Mouse (Mus musculus): Measurements from ENCODE around the gene Mafk. TPM values are rescaled to one million over a fixed set of nuclear protein-coding genes. Genes with fewer than 3 reads are reported as not detected.

Mafk gene
- total and polyA plus RNA-seq, 2 experiments = 7.0 to 12.5 TPM

DNA sequence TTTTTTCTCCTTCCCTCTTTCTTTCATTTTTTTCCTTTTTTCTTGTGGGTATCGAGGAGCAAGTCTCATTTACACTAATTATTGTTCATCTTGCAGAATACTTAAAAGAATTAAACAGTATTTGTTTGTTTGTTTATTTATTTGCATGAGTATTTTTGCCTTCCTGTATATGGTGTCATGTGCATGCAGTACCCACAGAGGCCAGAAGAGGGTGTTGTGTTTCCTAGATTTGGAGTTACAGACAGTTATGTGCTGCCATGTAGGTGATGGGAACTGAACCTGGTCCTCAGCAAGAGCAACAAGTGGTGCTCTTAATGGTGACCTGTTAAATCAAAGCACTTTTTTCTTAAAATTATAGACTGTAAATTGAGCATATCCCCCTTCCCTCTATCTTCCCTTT lies 36.3 kb downstream of the Mafk start:
- H3K4me1 ChIP-seq (ENCODE audit: control insufficient read depth, insufficient read depth, low read length) = peaks cover 14% of the 10 kb centered on the region
- peak; percentile 12; the same call in 1 of the 2 replicates for TF ChIP-seq CTCF (IDR thresholded peaks at IDR 0.05; ENCODE audit: low read depth, low read length)
- TF ChIP-seq POLR2A (IDR thresholded peaks at IDR 0.05; ENCODE audit: extremely low read depth, insufficient read depth, low read length) = no peak
- H3K79me2 ChIP-seq (ENCODE audit: control insufficient read depth, insufficient read depth, low read length) = peaks cover 14% of the 10 kb centered on the region; the same call in 1 of the 2 replicates
- no peak overlapping the region for H3K4me3 ChIP-seq (ENCODE audit: insufficient read depth, low read depth, low read length)
- WGBS = 97% methylated on average over 1 of the region's 1 CpGs
- no peak for DNase-seq (ENCODE audit: extremely low read depth, low read depth, low spot score)
- H3K27ac ChIP-seq (replicated peaks; ENCODE audit: insufficient read depth, low read depth, low read length) = no peak overlapping the region
- H3K9ac ChIP-seq (ENCODE audit: low read depth, low read length) = no peak overlapping the region
- no peaks in the 10 kb centered on the region for H3K36me3 ChIP-seq (ENCODE audit: control insufficient read depth, insufficient read depth, low read length)
- no peaks in the 10 kb centered on the region for H3K27me3 ChIP-seq (ENCODE audit: control insufficient read depth, insufficient read depth, low read length)

DNA sequence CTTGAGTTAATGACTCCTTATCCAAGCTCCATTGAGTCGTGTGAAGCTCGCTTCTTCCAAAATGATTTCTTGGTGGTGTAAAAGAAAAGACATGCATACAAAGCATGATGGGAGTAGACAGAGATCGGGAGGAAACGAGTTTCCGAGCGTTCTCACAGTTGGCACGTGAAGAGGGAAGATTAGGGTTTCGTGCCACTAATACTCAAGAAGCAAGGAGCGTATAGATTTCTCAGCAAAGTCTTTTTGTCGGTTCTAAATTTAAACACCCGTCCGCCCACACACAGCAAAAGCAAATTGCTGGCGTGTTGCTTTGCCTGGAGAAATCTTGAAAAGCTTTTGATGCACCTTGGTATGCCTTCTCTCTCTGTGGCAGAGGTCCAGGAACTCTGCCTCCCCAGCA lies 38.1 kb downstream of the Mafk start:
- TF ChIP-seq CTCF (IDR thresholded peaks at IDR 0.05; ENCODE audit: low read depth, low read length) (no peak), POLR2A (IDR thresholded peaks at IDR 0.05; ENCODE audit: extremely low read depth, insufficient read depth, low read length) (no peak)
- 77% methylated on average over 13 of the region's 13 CpGs for WGBS
- H3K4me1 ChIP-seq (ENCODE audit: control insufficient read depth, insufficient read depth, low read length) = peaks cover 8% of the 10 kb centered on the region

DNA sequence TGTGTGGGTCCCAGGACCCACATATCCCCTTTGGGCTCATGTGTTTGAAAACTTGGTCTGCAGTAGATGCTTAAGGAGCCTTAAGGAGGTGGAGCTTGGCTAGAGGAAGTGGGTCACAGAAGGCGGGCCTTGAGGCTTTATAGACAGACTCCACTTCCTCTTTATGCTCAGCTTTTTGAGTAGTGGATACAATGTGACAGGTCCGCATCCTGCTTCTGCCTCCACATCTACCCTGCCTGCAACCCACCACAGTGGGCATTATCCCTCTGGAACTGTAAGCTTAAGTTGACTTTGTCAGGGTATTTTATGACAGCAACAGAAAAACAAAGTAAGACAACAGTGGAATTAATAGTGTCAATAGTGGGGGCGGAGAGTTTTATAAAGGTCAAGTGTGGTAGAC lies 39.4 kb downstream of the Mafk start:
- peaks cover 4% of the 10 kb centered on the region for H3K4me1 ChIP-seq (ENCODE audit: control insufficient read depth, insufficient read depth, low read length)
- H3K4me3 ChIP-seq (ENCODE audit: insufficient read depth, low read depth, low read length) = no peak overlapping the region
- peaks cover 8% of the 10 kb centered on the region; the same call in 1 of the 2 replicates for H3K79me2 ChIP-seq (ENCODE audit: control insufficient read depth, insufficient read depth, low read length)
- H3K27me3 ChIP-seq (ENCODE audit: control insufficient read depth, insufficient read depth, low read length) = no peaks in the 10 kb centered on the region
- no peak for TF ChIP-seq POLR2A (IDR thresholded peaks at IDR 0.05; ENCODE audit: extremely low read depth, insufficient read depth, low read length)
- no peak for TF ChIP-seq CTCF (IDR thresholded peaks at IDR 0.05; ENCODE audit: low read depth, low read length)
- no peak overlapping the region for H3K27ac ChIP-seq (replicated peaks; ENCODE audit: insufficient read depth, low read depth, low read length)
- WGBS = 86% methylated on average over 3 of the region's 3 CpGs
- no peaks in the 10 kb centered on the region for H3K36me3 ChIP-seq (ENCODE audit: control insufficient read depth, insufficient read depth, low read length)
- DNase-seq (ENCODE audit: extremely low read depth, low read depth, low spot score) = no peak
- H3K9ac ChIP-seq (ENCODE audit: low read depth, low read length) = no peak overlapping the region

More for the DNA sequence above, 38.1 kb downstream of the Mafk start:
- H3K27ac ChIP-seq (replicated peaks; ENCODE audit: insufficient read depth, low read depth, low read length) = no peak overlapping the region
- peaks cover 14% of the 10 kb centered on the region; the same call in 1 of the 2 replicates for H3K79me2 ChIP-seq (ENCODE audit: control insufficient read depth, insufficient read depth, low read length)
- H3K27me3 ChIP-seq (ENCODE audit: control insufficient read depth, insufficient read depth, low read length) = no peaks in the 10 kb centered on the region
- DNase-seq (ENCODE audit: extremely low read depth, low read depth, low spot score) = no peak
- H3K36me3 ChIP-seq (ENCODE audit: control insufficient read depth, insufficient read depth, low read length) = no peaks in the 10 kb centered on the region
- H3K9ac ChIP-seq (ENCODE audit: low read depth, low read length) = no peak overlapping the region
- H3K4me3 ChIP-seq (ENCODE audit: insufficient read depth, low read depth, low read length) = no peak overlapping the region

DNA sequence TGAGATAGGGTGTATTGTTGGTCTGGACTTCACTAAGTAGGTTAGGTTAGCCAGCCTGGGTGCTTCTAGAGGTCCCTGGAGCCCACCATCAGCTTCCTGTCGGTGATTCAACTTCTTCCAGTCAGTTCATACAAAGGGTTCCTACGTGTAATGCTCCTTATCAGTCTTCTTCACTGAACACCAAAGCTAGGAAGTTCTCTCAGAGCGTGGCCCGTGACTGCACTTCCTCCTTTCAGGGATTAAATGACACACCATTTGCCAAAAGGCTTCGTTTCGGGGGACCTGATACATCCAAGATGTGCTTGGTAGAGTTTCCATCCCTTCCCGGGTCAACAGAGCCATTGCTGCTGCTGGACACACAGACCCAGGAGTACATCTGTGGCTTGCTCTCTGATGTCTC lies 40.8 kb downstream of the Mafk start:
- H3K36me3 ChIP-seq (ENCODE audit: control insufficient read depth, insufficient read depth, low read length) = no peaks in the 10 kb centered on the region
- WGBS = 64% methylated on average over 7 of the region's 7 CpGs
- TF ChIP-seq CTCF (IDR thresholded peaks at IDR 0.05; ENCODE audit: low read depth, low read length) (no peak), POLR2A (IDR thresholded peaks at IDR 0.05; ENCODE audit: extremely low read depth, insufficient read depth, low read length) (no peak)

DNA sequence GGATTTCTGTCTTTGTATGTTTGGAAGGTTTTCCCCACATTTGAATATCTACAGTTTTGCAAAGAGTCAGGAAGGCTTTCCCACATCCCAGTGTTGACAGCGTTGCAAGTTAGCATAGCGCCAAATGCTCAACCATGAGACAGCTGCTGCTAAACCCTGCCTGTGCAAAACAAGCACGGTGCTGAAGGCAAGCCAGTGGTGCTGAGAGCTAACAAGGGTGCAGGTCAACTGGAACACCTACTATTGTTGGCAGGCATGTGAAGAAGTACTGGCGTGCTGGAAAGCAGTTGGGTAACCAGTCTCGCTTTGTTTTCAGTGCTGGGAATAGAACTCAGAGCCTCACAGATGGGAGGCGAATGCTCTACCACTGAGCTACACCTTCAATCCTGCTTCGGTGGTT lies 44.4 kb downstream of the Mafk start:
- no peaks in the 10 kb centered on the region for H3K4me1 ChIP-seq (ENCODE audit: control insufficient read depth, insufficient read depth, low read length)
- H3K27me3 ChIP-seq (ENCODE audit: control insufficient read depth, insufficient read depth, low read length) = no peaks in the 10 kb centered on the region
- no peak overlapping the region for H3K9ac ChIP-seq (ENCODE audit: low read depth, low read length)
- no peak overlapping the region for H3K27ac ChIP-seq (replicated peaks; ENCODE audit: insufficient read depth, low read depth, low read length)
- no peak overlapping the region for H3K4me3 ChIP-seq (ENCODE audit: insufficient read depth, low read depth, low read length)
- WGBS = 64% methylated on average over 7 of the region's 7 CpGs
- DNase-seq (ENCODE audit: extremely low read depth, low read depth, low spot score) = peak; percentile 76
- no peaks in the 10 kb centered on the region for H3K79me2 ChIP-seq (ENCODE audit: control insufficient read depth, insufficient read depth, low read length)
- TF ChIP-seq CTCF (IDR thresholded peaks at IDR 0.05; ENCODE audit: low read depth, low read length) (no peak), POLR2A (IDR thresholded peaks at IDR 0.05; ENCODE audit: extremely low read depth, insufficient read depth, low read length) (no peak)
- H3K36me3 ChIP-seq (ENCODE audit: control insufficient read depth, insufficient read depth, low read length) = no peaks in the 10 kb centered on the region

More for the DNA sequence above, 40.8 kb downstream of the Mafk start:
- no peak overlapping the region for H3K9ac ChIP-seq (ENCODE audit: low read depth, low read length)
- no peaks in the 10 kb centered on the region for H3K27me3 ChIP-seq (ENCODE audit: control insufficient read depth, insufficient read depth, low read length)
- no peak for DNase-seq (ENCODE audit: extremely low read depth, low read depth, low spot score)
- H3K79me2 ChIP-seq (ENCODE audit: control insufficient read depth, insufficient read depth, low read length) = no peaks in the 10 kb centered on the region
- no peak overlapping the region for H3K4me3 ChIP-seq (ENCODE audit: insufficient read depth, low read depth, low read length)
- H3K4me1 ChIP-seq (ENCODE audit: control insufficient read depth, insufficient read depth, low read length) = no peaks in the 10 kb centered on the region
- no peak overlapping the region for H3K27ac ChIP-seq (replicated peaks; ENCODE audit: insufficient read depth, low read depth, low read length)

DNA sequence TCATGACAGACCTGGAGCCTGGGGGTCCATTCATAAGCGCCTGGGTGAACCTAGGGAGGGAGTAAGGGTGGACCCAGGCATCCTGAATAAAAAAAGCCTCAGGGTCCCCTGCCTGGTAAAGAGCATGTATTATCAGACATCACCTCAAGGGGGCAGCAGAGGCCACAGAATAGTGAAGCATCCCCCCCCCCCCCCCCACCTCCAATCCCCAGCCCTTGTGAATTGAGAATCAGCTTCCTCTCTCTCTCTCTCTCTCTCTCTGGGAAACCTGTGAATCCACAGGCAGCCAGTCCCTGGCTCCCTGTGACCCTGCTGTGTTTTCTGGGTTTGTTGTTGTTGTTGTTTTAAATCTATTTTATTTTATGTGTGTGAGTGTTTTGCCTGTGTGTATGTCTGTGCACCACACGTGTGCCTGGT lies 47.2 kb downstream of the Mafk start:
- 36% methylated on average over 2 of the region's 2 CpGs for WGBS
- Histone ChIP-seq H3K27ac (replicated peaks; ENCODE audit: insufficient read depth, low read depth, low read length) (no peak overlapping the region), H3K4me1 (ENCODE audit: control insufficient read depth, insufficient read depth, low read length) (no peaks in the 10 kb centered on the region), H3K27me3 (ENCODE audit: control insufficient read depth, insufficient read depth, low read length) (no peaks in the 10 kb centered on the region), H3K4me3 (ENCODE audit: insufficient read depth, low read depth, low read length) (no peak overlapping the region), H3K9ac (ENCODE audit: low read depth, low read length) (no peak overlapping the region), H3K36me3 (ENCODE audit: control insufficient read depth, insufficient read depth, low read length) (no peaks in the 10 kb centered on the region), H3K79me2 (ENCODE audit: control insufficient read depth, insufficient read depth, low read length) (no peaks in the 10 kb centered on the region)
- DNase-seq (ENCODE audit: extremely low read depth, low read depth, low spot score) = no peak
- peak; percentile 20; the same call in 1 of the 2 replicates for TF ChIP-seq CTCF (IDR thresholded peaks at IDR 0.05; ENCODE audit: low read depth, low read length)
- TF ChIP-seq POLR2A (IDR thresholded peaks at IDR 0.05; ENCODE audit: extremely low read depth, insufficient read depth, low read length) = no peak

Data from liver, adult 2 months (tissue).